Mouse (Mus musculus) MEL (cell line): ENCODE results near the gene Ankrd44. TPM values are rescaled to one million over a fixed set of nuclear protein-coding genes. Genes with fewer than 3 reads are reported as not detected.

ENCODE experiments used
- DNase-seq: peaks from one replicate; pipeline ENCODE4 v3.0.0; 2011; ENCODE audit warnings: low read depth, low spot score
- H3K27ac ChIP-seq: 2 replicates; pipeline ENCODE4 v1.5.1; 2012; ENCODE audit warnings: low read depth, mild to moderate bottlenecking, control low read depth, low read length, moderate library complexity; ENCODE audit not compliant: control insufficient read depth
- H3K27me3 ChIP-seq, 2 experiments: fragments of 150-350 bp in 1 of 2; sonication (generic) in 1 of 2; 2 replicates each; pipeline ENCODE4 v1.6.1; 2012; ENCODE audit warnings: low read length in 2 of 2, mild to moderate bottlenecking in 2 of 2, improper control_type of control experiment in 1 of 2, moderate library complexity in 1 of 2; ENCODE audit not compliant: insufficient read depth in 2 of 2, control insufficient read depth in 1 of 2
- H3K36me3 ChIP-seq, 2 experiments: 2 replicates each; pipeline ENCODE4 v1.6.1; 2012 to 2014; ENCODE audit warnings: low read length in 2 of 2, improper control_type of control experiment in 1 of 2, inconsistent platforms in 1 of 2, mild to moderate bottlenecking in 1 of 2; ENCODE audit not compliant: insufficient read depth in 2 of 2, control insufficient read depth in 1 of 2
- H3K4me1 ChIP-seq, 2 experiments: fragments of 150-350 bp in 1 of 2; sonication (generic) in 1 of 2; 2 replicates each; pipeline ENCODE4 v1.6.1; 2012; ENCODE audit warnings: low read length in 2 of 2, improper control_type of control experiment in 1 of 2, mild to moderate bottlenecking in 1 of 2; ENCODE audit not compliant: insufficient read depth in 2 of 2, control insufficient read depth in 1 of 2
- H3K4me3 ChIP-seq, 2 experiments: fragments of 150-350 bp in 1 of 2; sonication (generic) in 1 of 2; 2 replicates each; pipeline ENCODE4 v1.5.1; 2012; ENCODE audit warnings: low read depth in 2 of 2, low read length in 2 of 2, mild to moderate bottlenecking in 2 of 2, moderate library complexity in 2 of 2, control low read depth in 1 of 2, improper control_type of control experiment in 1 of 2; ENCODE audit not compliant: control insufficient read depth in 1 of 2, insufficient read depth in 1 of 2
- H3K79me2 ChIP-seq: 2 replicates; pipeline ENCODE4 v1.6.1; 2012; ENCODE audit warnings: mild to moderate bottlenecking, low read length, moderate library complexity; ENCODE audit not compliant: control insufficient read depth, poor library complexity, insufficient read depth
- H3K9ac ChIP-seq: 2 replicates; pipeline ENCODE4 v1.6.1; 2012; ENCODE audit warnings: low read depth, mild to moderate bottlenecking, control low read depth, low read length, moderate library complexity; ENCODE audit not compliant: control insufficient read depth, poor library complexity, severe bottlenecking
- H3K9me3 ChIP-seq: fragments of 150-350 bp; sonication (generic); replicated peaks from 2 replicates; pipeline ENCODE4 v1.6.1; 2012; ENCODE audit warnings: mild to moderate bottlenecking, low read length, improper control_type of control experiment, moderate library complexity; ENCODE audit not compliant: insufficient read depth
- BHLHE40 ChIP-seq: IDR thresholded peaks from 2 replicates; pipeline ENCODE4 v1.6.1; 2012; ENCODE audit warnings: low read depth, mild to moderate bottlenecking, inconsistent platforms, low read length, improper control_type of control experiment, borderline replicate concordance
- CHD1 ChIP-seq: IDR thresholded peaks from 2 replicates; pipeline ENCODE4 v1.6.1; 2012; ENCODE audit warnings: low read depth, mild to moderate bottlenecking, inconsistent platforms, low read length, improper control_type of control experiment
- CHD2 ChIP-seq: IDR thresholded peaks from 2 replicates; pipeline ENCODE4 v1.6.1; 2011; ENCODE audit warnings: low read length, improper control_type of control experiment
- CTCF ChIP-seq, 3 experiments: IDR thresholded peaks in 2 of 3; conservative IDR thresholded peaks in 1 of 3; 2 replicates each; pipeline ENCODE4 v1.5.1; 2011 to 2012; ENCODE audit warnings: low read length in 3 of 3, low read depth in 2 of 3, mild to moderate bottlenecking in 2 of 3, improper control_type of control experiment in 1 of 3, inconsistent platforms in 1 of 3, mixed read lengths in 1 of 3, moderate library complexity in 1 of 3; ENCODE audit not compliant: control insufficient read depth in 1 of 3, insufficient read depth in 1 of 3, poor library complexity in 1 of 3, severe bottlenecking in 1 of 3
- ELF1 ChIP-seq: IDR thresholded peaks from 2 replicates; pipeline ENCODE4 v1.6.1; 2014; ENCODE audit warnings: low read depth, mild to moderate bottlenecking, inconsistent platforms, low read length, improper control_type of control experiment, moderate library complexity
- GABPA ChIP-seq: IDR thresholded peaks from 2 replicates; pipeline ENCODE4 v1.6.1; 2012; ENCODE audit warnings: low read depth, mild to moderate bottlenecking, inconsistent platforms, low read length, improper control_type of control experiment, moderate library complexity
- GATA1 ChIP-seq: IDR thresholded peaks from 2 replicates; pipeline ENCODE4 v1.6.1; 2011; ENCODE audit warnings: low read depth, low read length, improper control_type of control experiment
- HCFC1 ChIP-seq: IDR thresholded peaks from 2 replicates; pipeline ENCODE4 v1.6.1; 2012; ENCODE audit warnings: low read depth, mild to moderate bottlenecking, inconsistent platforms, low read length, improper control_type of control experiment, moderate library complexity
- JUND ChIP-seq: IDR thresholded peaks from 2 replicates; pipeline ENCODE4 v1.6.1; 2011; ENCODE audit warnings: low read depth, mild to moderate bottlenecking, improper control_type of control experiment, low read length
- KAT2A ChIP-seq: conservative IDR thresholded peaks from 2 replicates; pipeline ENCODE4 v1.6.1; 2012; ENCODE audit warnings: low read depth, low read length, improper control_type of control experiment, inconsistent platforms
- MAFK ChIP-seq: IDR thresholded peaks from 2 replicates; pipeline ENCODE4 v1.6.1; 2011; ENCODE audit warnings: low read depth, mild to moderate bottlenecking, low read length, improper control_type of control experiment, borderline replicate concordance
- MAZ ChIP-seq: IDR thresholded peaks from 2 replicates; pipeline ENCODE4 v1.6.1; 2012; ENCODE audit warnings: low read depth, mild to moderate bottlenecking, inconsistent platforms, low read length, improper control_type of control experiment
- MEF2A ChIP-seq: IDR thresholded peaks from 2 replicates; pipeline ENCODE4 v1.6.1; 2014; ENCODE audit warnings: low read depth, mild to moderate bottlenecking, inconsistent platforms, low read length, improper control_type of control experiment; ENCODE audit not compliant: poor library complexity, insufficient replicate concordance, severe bottlenecking; ENCODE audit errors: extremely low read depth
- MXI1 ChIP-seq: IDR thresholded peaks from 2 replicates; pipeline ENCODE4 v1.6.1; 2011; ENCODE audit warnings: mild to moderate bottlenecking, low read depth, low read length, improper control_type of control experiment
- MYC ChIP-seq: IDR thresholded peaks from 2 replicates; pipeline ENCODE4 v1.6.1; 2011; ENCODE audit warnings: low read depth, mild to moderate bottlenecking, low read length, improper control_type of control experiment, moderate library complexity
- POLR2AphosphoS2 ChIP-seq: IDR thresholded peaks from 2 replicates; pipeline ENCODE4 v1.6.1; 2011; ENCODE audit warnings: low read length, improper control_type of control experiment
- POLR2AphosphoS5 ChIP-seq: IDR thresholded peaks from 2 replicates; pipeline ENCODE4 v1.6.1; 2012; ENCODE audit warnings: low read depth, borderline replicate concordance, mild to moderate bottlenecking, inconsistent platforms, low read length, moderate library complexity, mixed read lengths
- SIN3A ChIP-seq: IDR thresholded peaks from 2 replicates; pipeline ENCODE4 v1.6.1; 2012; ENCODE audit warnings: low read length, improper control_type of control experiment, inconsistent platforms
- TBP ChIP-seq: IDR thresholded peaks from 2 replicates; pipeline ENCODE4 v1.8.0; 2011; ENCODE audit warnings: low read depth, low read length, improper control_type of control experiment
- UBTF ChIP-seq: IDR thresholded peaks from 2 replicates; pipeline ENCODE4 v1.6.1; 2012; ENCODE audit warnings: low read depth, mild to moderate bottlenecking, inconsistent platforms, low read length, improper control_type of control experiment, moderate library complexity, borderline replicate concordance; ENCODE audit not compliant: insufficient read depth
- USF1 ChIP-seq: IDR thresholded peaks from 2 replicates; pipeline ENCODE4 v1.6.1; 2014; ENCODE audit warnings: low read depth, mild to moderate bottlenecking, inconsistent platforms, low read length, improper control_type of control experiment, moderate library complexity
- ZC3H11A ChIP-seq: IDR thresholded peaks from 2 replicates; pipeline ENCODE4 v1.6.1; 2012; ENCODE audit warnings: low read depth, mild to moderate bottlenecking, inconsistent platforms, low read length, improper control_type of control experiment
- ZKSCAN1 ChIP-seq: IDR thresholded peaks from 2 replicates; pipeline ENCODE4 v1.6.1; 2012; ENCODE audit warnings: low read depth, mild to moderate bottlenecking, inconsistent platforms, low read length, improper control_type of control experiment, moderate library complexity
- polyA plus RNA-seq, 2 experiments: library from polyadenylated mRNA; stranded (reverse) in 1 of 2; unstranded in 1 of 2; fragments of >175 nt in 1 of 2; fragments of >200 nt in 1 of 2; gene quantifications; 2 replicates each; pipeline versions ENCODE4 v1.2.1 to v1.2.4; 2012; ENCODE audit warnings: low replicate concordance in 2 of 2, low read depth in 1 of 2; ENCODE audit not compliant: insufficient read length in 2 of 2, insufficient read depth in 1 of 2, missing spikeins in 1 of 2
- total RNA-seq: library from RNA; depleted of rRNA; stranded (reverse); fragments of 300-350 nt; gene quantifications from 2 replicates; pipeline ENCODE4 v1.2.3, GENCODE M21; 2012

Gene Ankrd44
- total and polyA plus RNA-seq, 3 experiments = 2.3 to 4.4 TPM; not detected in 1

GRCm38 (mm10) chr1:54870634-54871033 lies 55.6 kb downstream of the Ankrd44 start:
- Histone ChIP-seq H3K4me3 (no peak overlapping the region), H3K9me3 (no peaks in the 10 kb centered on the region), H3K9ac (no peak overlapping the region), H3K36me3 (peaks cover 0 to 5% of the 10 kb centered on the region in 2 experiments; a peak in 2 of 4 replicates), H3K79me2 (no peaks in the 10 kb centered on the region), H3K27me3 (no peaks in the 10 kb centered on the region), H3K4me1 (peaks cover 0 to 3% of the 10 kb centered on the region in 2 experiments; a peak in 1 of 4 replicates), H3K27ac (no peak overlapping the region)
- DNase-seq = no peak
- TF ChIP-seq BHLHE40 (no peak), TBP (no peak), UBTF (no peak), MAFK (no peak), KAT2A (no peak), SIN3A (no peak)

GRCm38 (mm10) chr1:54867226-54867625 lies 59.0 kb downstream of the Ankrd44 start:
- no peaks in the 10 kb centered on the region for H3K27me3 ChIP-seq
- DNase-seq = no peak
- H3K9ac ChIP-seq = no peak overlapping the region
- no peak overlapping the region for H3K4me3 ChIP-seq
- H3K9me3 ChIP-seq = no peaks in the 10 kb centered on the region
- peaks cover 0 to 3% of the 10 kb centered on the region in 2 experiments; a peak in 1 of 4 replicates for H3K4me1 ChIP-seq
- no peaks in the 10 kb centered on the region for H3K79me2 ChIP-seq
- no peak overlapping the region for H3K27ac ChIP-seq
- peaks cover 0 to 5% of the 10 kb centered on the region in 2 experiments; a peak in 2 of 4 replicates for H3K36me3 ChIP-seq
- TF ChIP-seq TBP (no peak), MEF2A (no peak), CTCF (IDR thresholded peaks at IDR 0.05 in 2 of 3, conservative IDR thresholded peaks at IDR 0.05 in 1 of 3; ENCODE audit: control insufficient read depth in 1 of 3, insufficient read depth in 1 of 3, low read depth in 2 of 3, low read length in 3 of 3, poor library complexity in 1 of 3, severe bottlenecking in 1 of 3) (no peak), BHLHE40 (no peak), USF1 (no peak), MAZ (no peak), POLR2AphosphoS5 (no peak), POLR2AphosphoS2 (no peak), ZC3H11A (no peak), CHD2 (no peak), ELF1 (no peak)
- TF ChIP-seq, all 39 proteins: peak for 0

DNA sequence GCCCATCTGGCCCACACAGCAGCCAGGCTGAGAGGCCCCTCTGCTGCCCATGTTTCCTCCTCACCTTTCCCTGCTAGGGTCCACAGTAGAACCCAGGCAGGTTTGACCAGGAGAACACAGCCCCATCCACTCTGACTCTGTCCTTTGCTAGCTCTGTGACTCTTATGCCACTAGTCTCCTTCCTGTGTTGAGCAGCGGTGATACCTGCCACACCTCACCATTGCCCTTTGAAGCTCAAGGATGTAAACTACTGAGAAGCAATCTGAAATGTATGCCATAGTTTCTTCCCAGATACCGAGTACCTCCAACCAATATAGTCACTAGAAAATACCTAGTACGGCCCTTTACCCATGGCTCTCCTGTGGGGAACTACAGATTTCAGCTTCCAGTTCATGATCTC lies 60.1 kb downstream of the Ankrd44 start:
- no peak for DNase-seq
- TF ChIP-seq MXI1 (no peak), CHD1 (no peak), HCFC1 (no peak), JUND (no peak), ZC3H11A (no peak), BHLHE40 (no peak), MAZ (no peak), POLR2AphosphoS5 (no peak), MYC (no peak), ZKSCAN1 (no peak), USF1 (no peak), GABPA (no peak), GATA1 (no peak), CHD2 (no peak)
- TF ChIP-seq, all 39 proteins: peak for 0
- H3K27me3 ChIP-seq = no peaks in the 10 kb centered on the region
- no peaks in the 10 kb centered on the region for H3K9me3 ChIP-seq
- peaks cover 0 to under 1% of the 10 kb centered on the region in 2 experiments; a peak in 1 of 4 replicates for H3K36me3 ChIP-seq
- H3K4me1 ChIP-seq = peaks cover 0 to 3% of the 10 kb centered on the region in 2 experiments; a peak in 1 of 4 replicates
- H3K4me3 ChIP-seq = no peak overlapping the region
- H3K27ac ChIP-seq = no peak overlapping the region
- H3K9ac ChIP-seq = no peak overlapping the region
- no peaks in the 10 kb centered on the region for H3K79me2 ChIP-seq
